Mouse (Mus musculus): ENCODE measurements around the gene Gdf15. TPM values are rescaled to one million over a fixed set of nuclear protein-coding genes. Genes with fewer than 3 reads are reported as not detected.

Gene Gdf15
- total RNA-seq, 2 experiments from 2014 or later: 0.67 TPM; not detected in 1

- no peak for ATAC-seq (replicated peaks; ENCODE audit: poor library complexity, severe bottlenecking)
Measured at GRCm38 (mm10) chr8:70607898-70608748, 24.1 kb downstream of the Gdf15 start.

GRCm38 (mm10) chr8:70607603-70607897 is 24.7 kb downstream of the Gdf15 start:
- ATAC-seq (replicated peaks; ENCODE audit: poor library complexity, severe bottlenecking): no peak

- no peak for ATAC-seq (replicated peaks; ENCODE audit: poor library complexity, severe bottlenecking)
Measured at GRCm38 (mm10) chr8:70606780-70607602, 25.3 kb downstream of the Gdf15 start.

- no peak for ATAC-seq (replicated peaks; ENCODE audit: poor library complexity, severe bottlenecking)
Measured at GRCm38 (mm10) chr8:70605871-70606779, 26.1 kb downstream of the Gdf15 start.

- no peak for ATAC-seq (replicated peaks; ENCODE audit: poor library complexity, severe bottlenecking)
Measured at GRCm38 (mm10) chr8:70604558-70604957, 27.7 kb downstream of the Gdf15 start.

- ATAC-seq (replicated peaks; ENCODE audit: poor library complexity, severe bottlenecking): no peak
Measured at GRCm38 (mm10) chr8:70602139-70602811, 30.0 kb downstream of the Gdf15 start.

GRCm38 (mm10) chr8:70601271-70601649 is 31.0 kb downstream of the Gdf15 start:
- peak; percentile 66 for ATAC-seq (replicated peaks; ENCODE audit: poor library complexity, severe bottlenecking)

- ATAC-seq (replicated peaks; ENCODE audit: poor library complexity, severe bottlenecking): peak; percentile 50
Measured at GRCm38 (mm10) chr8:70600473-70601270, 31.6 kb downstream of the Gdf15 start.

GRCm38 (mm10) chr8:70599507-70600290 is 32.6 kb downstream of the Gdf15 start:
- no peak for ATAC-seq (replicated peaks; ENCODE audit: poor library complexity, severe bottlenecking)

GRCm38 (mm10) chr8:70598722-70599121 is 33.5 kb downstream of the Gdf15 start:
- no peak for ATAC-seq (replicated peaks; ENCODE audit: poor library complexity, severe bottlenecking)

GRCm38 (mm10) chr8:70598283-70598682 is 34.0 kb downstream of the Gdf15 start:
- no peak for ATAC-seq (replicated peaks; ENCODE audit: poor library complexity, severe bottlenecking)

- no peak for ATAC-seq (replicated peaks; ENCODE audit: poor library complexity, severe bottlenecking)
Measured at GRCm38 (mm10) chr8:70597417-70598272, 34.6 kb downstream of the Gdf15 start.

- ATAC-seq (replicated peaks; ENCODE audit: poor library complexity, severe bottlenecking): no peak
Measured at GRCm38 (mm10) chr8:70596775-70597416, 35.4 kb downstream of the Gdf15 start.

- no peak for ATAC-seq (replicated peaks; ENCODE audit: poor library complexity, severe bottlenecking)
Measured at GRCm38 (mm10) chr8:70596216-70596615, 36.0 kb downstream of the Gdf15 start.

GRCm38 (mm10) chr8:70595811-70596210 is 36.4 kb downstream of the Gdf15 start:
- ATAC-seq (replicated peaks; ENCODE audit: poor library complexity, severe bottlenecking): no peak

GRCm38 (mm10) chr8:70594621-70595564 is 37.4 kb downstream of the Gdf15 start:
- ATAC-seq (replicated peaks; ENCODE audit: poor library complexity, severe bottlenecking): peak; percentile 20; the same call in 1 of the 2 replicates
